Mouse (Mus musculus) olfactory bulb, adult 2 months (tissue): Measurements from ENCODE around the gene Prf1. TPM values are rescaled to one million over a fixed set of nuclear protein-coding genes. Genes with fewer than 3 reads are reported as not detected.

Experiments used
- H3K27ac ChIP-seq: fragments of 200-500 bp; 2 replicates; pipeline ENCODE4 v1.5.1; 2012; ENCODE audit warnings: low read depth, low read length; ENCODE audit not compliant: insufficient read depth
- H3K4me1 ChIP-seq: fragments of 200-500 bp; 2 replicates; pipeline ENCODE4 v1.6.1; 2012; ENCODE audit warnings: low read length; ENCODE audit not compliant: control insufficient read depth, insufficient read depth
- H3K4me3 ChIP-seq: fragments of 200-500 bp; 2 replicates; pipeline ENCODE4 v1.5.1; 2012; ENCODE audit warnings: mild to moderate bottlenecking, low read depth, low read length, moderate library complexity; ENCODE audit not compliant: insufficient read depth
- CTCF ChIP-seq: fragments of 200-500 bp; IDR thresholded peaks from 2 replicates; pipeline ENCODE4 v1.5.1; 2012; ENCODE audit warnings: low read depth, mild to moderate bottlenecking, low read length, moderate library complexity; ENCODE audit not compliant: insufficient read depth
- POLR2A ChIP-seq: fragments of 200-500 bp; IDR thresholded peaks from 2 replicates; pipeline ENCODE4 v1.6.1; 2012; ENCODE audit warnings: mild to moderate bottlenecking, low read depth, low read length, moderate library complexity; ENCODE audit not compliant: insufficient read depth
- WGBS: fragments of 180-500 bp; shearing (Covaris S2); methylation state at CpG from one replicate; pipeline ENCODE4 v1.1.7; 2018; 5-methylcytosine and 5-hydroxymethylcytosine counted together
- polyA plus RNA-seq: library from polyadenylated mRNA; stranded (reverse); fragments of >200 nt; gene quantifications from 2 replicates; pipeline ENCODE4 v1.2.4, GENCODE M21; 2012; ENCODE audit warnings: low replicate concordance; ENCODE audit not compliant: missing spikeins, insufficient read depth, insufficient read length

The Prf1 gene
- polyA plus RNA-seq, 1 experiment, result not detected

- Histone ChIP-seq H3K27ac (no peak overlapping the region), H3K4me3 (no peak overlapping the region), H3K4me1 (no peaks in the 10 kb centered on the region)
- WGBS, result 75% methylated on average over 12 of the region's 12 CpGs
- no peak for TF ChIP-seq CTCF
- no peak for TF ChIP-seq POLR2A
Observed at GRCm38 (mm10) chr10:61308706-61309320, 11.2 kb downstream of the Prf1 start.

- Histone ChIP-seq H3K27ac (no peak overlapping the region), H3K4me3 (no peak overlapping the region), H3K4me1 (no peaks in the 10 kb centered on the region)
- TF ChIP-seq CTCF, result no peak
- no peak for TF ChIP-seq POLR2A
- WGBS, result 93% methylated on average over 6 of the region's 6 CpGs
Observed at GRCm38 (mm10) chr10:61312159-61312558, 14.5 kb downstream of the Prf1 start.

GRCm38 (mm10) chr10:61312754-61313153 is 15.1 kb downstream of the Prf1 start:
- no peak for TF ChIP-seq POLR2A
- TF ChIP-seq CTCF, result no peak
- H3K27ac ChIP-seq, result no peak overlapping the region
- H3K4me1 ChIP-seq, result no peaks in the 10 kb centered on the region
- WGBS, result 83% methylated on average over 7 of the region's 7 CpGs
- H3K4me3 ChIP-seq, result no peak overlapping the region

- TF ChIP-seq CTCF, result no peak
- no peak for TF ChIP-seq POLR2A
- 88% methylated on average over 7 of the region's 7 CpGs for WGBS
- no peaks in the 10 kb centered on the region for H3K4me1 ChIP-seq
- no peak overlapping the region for H3K4me3 ChIP-seq
- no peak overlapping the region for H3K27ac ChIP-seq
Observed at GRCm38 (mm10) chr10:61313750-61314149, 16.1 kb downstream of the Prf1 start.

- TF ChIP-seq CTCF, result no peak
- no peak for TF ChIP-seq POLR2A
- 62% methylated on average over 9 of the region's 9 CpGs for WGBS
- H3K4me3 ChIP-seq, result no peak overlapping the region
- no peak overlapping the region for H3K27ac ChIP-seq
- H3K4me1 ChIP-seq, result no peaks in the 10 kb centered on the region; the same call in 1 of the 2 replicates
Observed at GRCm38 (mm10) chr10:61315324-61315880, 17.8 kb downstream of the Prf1 start.

- TF ChIP-seq POLR2A (no peak), CTCF (no peak)
- Histone ChIP-seq H3K27ac (no peak overlapping the region), H3K4me1 (no peaks in the 10 kb centered on the region; the same call in 1 of the 2 replicates), H3K4me3 (no peak overlapping the region)
- WGBS, result 95% methylated on average over 3 of the region's 3 CpGs
Observed at GRCm38 (mm10) chr10:61318527-61318926, 20.9 kb downstream of the Prf1 start.

GRCm38 (mm10) chr10:61324717-61325116 is 27.1 kb downstream of the Prf1 start:
- H3K27ac ChIP-seq, result no peak overlapping the region
- WGBS, result 78% methylated on average over 8 of the region's 8 CpGs
- TF ChIP-seq CTCF (no peak), POLR2A (no peak)
- H3K4me3 ChIP-seq, result no peak overlapping the region
- peaks cover 13% of the 10 kb centered on the region for H3K4me1 ChIP-seq

GRCm38 (mm10) chr10:61325782-61326328 is 28.2 kb downstream of the Prf1 start:
- no peak overlapping the region for H3K4me3 ChIP-seq
- TF ChIP-seq POLR2A (no peak), CTCF (no peak)
- 57% methylated on average over 9 of the region's 9 CpGs for WGBS
- H3K27ac ChIP-seq, result no peak overlapping the region
- H3K4me1 ChIP-seq, result peaks cover 13% of the 10 kb centered on the region

GRCm38 (mm10) chr10:61327545-61327944 is 29.9 kb downstream of the Prf1 start:
- WGBS, result 92% methylated on average over 10 of the region's 10 CpGs
- Histone ChIP-seq H3K27ac (no peak overlapping the region), H3K4me1 (peaks cover 13% of the 10 kb centered on the region), H3K4me3 (no peak overlapping the region)
- TF ChIP-seq CTCF, result no peak
- no peak for TF ChIP-seq POLR2A

GRCm38 (mm10) chr10:61328927-61329326 is 31.3 kb downstream of the Prf1 start:
- Histone ChIP-seq H3K4me3 (no peak overlapping the region), H3K4me1 (peaks cover 13% of the 10 kb centered on the region), H3K27ac (no peak overlapping the region)
- 81% methylated on average over 7 of the region's 7 CpGs for WGBS
- TF ChIP-seq POLR2A (no peak), CTCF (no peak)
